Mouse (Mus musculus) large intestine, adult 2 months (tissue): ENCODE measurements around the gene Fblim1. TPM values are rescaled to one million over a fixed set of nuclear protein-coding genes. Genes with fewer than 3 reads are reported as not detected.

Source experiments
- DNase-seq: peaks from one replicate; pipeline ENCODE4 v3.0.0-alpha.2; 2012; ENCODE audit warnings: low read depth, low spot score
- WGBS: fragments of 180-500 bp; shearing (Covaris S2); methylation state at CpG from one replicate; pipeline ENCODE4 v1.1.7; 2018; 5-methylcytosine and 5-hydroxymethylcytosine counted together
- polyA plus RNA-seq: library from polyadenylated mRNA; depleted of rRNA; stranded (reverse); fragments of >200 nt; gene quantifications from 2 replicates; pipeline ENCODE4 v1.2.3, GENCODE M21; 2012

Fblim1 gene
- polyA plus RNA-seq, 1 experiment: 68.0 TPM

GRCm38 (mm10) chr4:141627502-141627901 is 21.6 kb upstream of the Fblim1 start:
- DNase-seq: no peak
- 93% methylated on average over 5 of the region's 5 CpGs for WGBS

GRCm38 (mm10) chr4:141625774-141626550 is 20.1 kb upstream of the Fblim1 start:
- DNase-seq: no peak
- WGBS: 91% methylated on average over 16 of the region's 16 CpGs

GRCm38 (mm10) chr4:141624983-141625773 is 19.3 kb upstream of the Fblim1 start:
- DNase-seq: no peak
- WGBS: 76% methylated on average over 19 of the region's 19 CpGs

GRCm38 (mm10) chr4:141624134-141624533 is 18.2 kb upstream of the Fblim1 start:
- no peak for DNase-seq
- WGBS: 79% methylated on average over 8 of the region's 8 CpGs

GRCm38 (mm10) chr4:141623666-141624065 is 17.8 kb upstream of the Fblim1 start, which contains the start of gene Slc25a34:
Gene Slc25a34, minus strand, starts transcription at chr4:141623821.
- 0% methylated on average over 1 of the region's 1 CpGs for WGBS
- no peak for DNase-seq

- 36% methylated on average over 11 of the region's 11 CpGs for WGBS
- no peak for DNase-seq
These were observed 17.1 kb upstream of the Fblim1 start for GRCm38 (mm10) chr4:141623037-141623436.

GRCm38 (mm10) chr4:141622580-141622979 is 16.7 kb upstream of the Fblim1 start:
- DNase-seq: no peak
- 55% methylated on average over 5 of the region's 5 CpGs for WGBS

- 73% methylated on average over 8 of the region's 8 CpGs for WGBS
- no peak for DNase-seq
These were observed 16.2 kb upstream of the Fblim1 start for GRCm38 (mm10) chr4:141622091-141622490.

- 89% methylated on average over 8 of the region's 8 CpGs for WGBS
- DNase-seq: no peak
These were observed 15.4 kb upstream of the Fblim1 start for GRCm38 (mm10) chr4:141621297-141621696.

GRCm38 (mm10) chr4:141619299-141619883 is 13.5 kb upstream of the Fblim1 start:
- 63% methylated on average over 9 of the region's 9 CpGs for WGBS
- DNase-seq: no peak

- WGBS: 3% methylated on average over 20 of the region's 20 CpGs
- DNase-seq: no peak
These were observed 12.8 kb upstream of the Fblim1 start, which contains the start of gene Tmem82 for GRCm38 (mm10) chr4:141618565-141619243. Gene Tmem82, minus strand, starts transcription at chr4:141618633.

- DNase-seq: no peak
- 10% methylated on average over 22 of the region's 22 CpGs for WGBS
These were observed 12.1 kb upstream of the Fblim1 start for GRCm38 (mm10) chr4:141617863-141618564.

- WGBS: 6% methylated on average over 20 of the region's 20 CpGs
- DNase-seq: no peak
These were observed 11.4 kb upstream of the Fblim1 start for GRCm38 (mm10) chr4:141617299-141617698.

- WGBS: 75% methylated on average over 6 of the region's 6 CpGs
- no peak for DNase-seq
These were observed 10.9 kb upstream of the Fblim1 start for GRCm38 (mm10) chr4:141616811-141617210.

GRCm38 (mm10) chr4:141614946-141615345 is 9.1 kb upstream of the Fblim1 start:
- DNase-seq: no peak
- WGBS: 87% methylated on average over 14 of the region's 14 CpGs

GRCm38 (mm10) chr4:141609538-141609937 is 3.6 kb upstream of the Fblim1 start:
- DNase-seq: no peak
- WGBS: 67% methylated on average over 6 of the region's 6 CpGs

GRCm38 (mm10) chr4:141605421-141605820 is 475 bp downstream of the Fblim1 start:
- WGBS: 88% methylated on average over 5 of the region's 5 CpGs
- no peak for DNase-seq

GRCm38 (mm10) chr4:141604493-141604892 is 1.4 kb downstream of the Fblim1 start:
- no peak for DNase-seq
- WGBS: 24% methylated on average over 8 of the region's 8 CpGs

GRCm38 (mm10) chr4:141603921-141604320 is 2.0 kb downstream of the Fblim1 start:
- 63% methylated on average over 4 of the region's 4 CpGs for WGBS
- DNase-seq: no peak
